Mouse (Mus musculus): ENCODE results near the gene Tenm3. TPM values are rescaled to one million over a fixed set of nuclear protein-coding genes. Genes with fewer than 3 reads are reported as not detected.

The Tenm3 gene
- total and polyA plus RNA-seq, 3 experiments, result 0.03 to 0.08 (median 0.07) TPM

GRCm38 (mm10) chr8:48865972-48866371 is 22.2 kb upstream of the Tenm3 start:
- Histone ChIP-seq H3K27ac (ENCODE audit: insufficient read depth, low read depth) (no peak overlapping the region), H3K36me3 (replicated peaks in 1 of 2; ENCODE audit: control insufficient read depth in 1 of 2, insufficient read depth in 1 of 2, low read length in 1 of 2) (no peaks in the 10 kb centered on the region), H3K4me3 (replicated peaks in 1 of 3; ENCODE audit: low read depth in 2 of 3, low read length in 2 of 3, poor library complexity in 1 of 3) (no peak overlapping the region), H3K4me1 (ENCODE audit: control insufficient read depth in 1 of 2, insufficient read depth in 2 of 2) (no peaks in the 10 kb centered on the region), H3K27me3 (replicated peaks) (no peaks in the 10 kb centered on the region), H3K9ac (ENCODE audit: insufficient read depth, low read depth) (no peak overlapping the region), H3K4me2 (ENCODE audit: insufficient read depth, low read depth, poor library complexity, severe bottlenecking) (no peak overlapping the region), H3K9me3 (replicated peaks; ENCODE audit: low read length) (peaks cover 44% of the 10 kb centered on the region), H3K79me2 (replicated peaks; ENCODE audit: control insufficient read depth, extremely low read depth, insufficient read depth, poor library complexity, severe bottlenecking) (no peaks in the 10 kb centered on the region)
- no peak for DNase-seq (ENCODE audit: extremely low read depth)
- in situ Hi-C loops (cut with MboI; ENCODE audit: low pct_ligation_motif_present, low pct_unique_long_range_greater_than_20kb, low sequenced_read_pairs), result no loop called here
- dilution Hi-C loops (cut with MboI; ENCODE audit: extremely low pct_ligation_motif_present, extremely low pct_unique_long_range_greater_than_20kb, low sequenced_read_pairs), result no loop called here
- no peak for TF ChIP-seq USF1 (IDR thresholded peaks at IDR 0.05; ENCODE audit: low read depth, low read length)

GRCm38 (mm10) chr8:48865485-48865884 is 21.7 kb upstream of the Tenm3 start:
- peaks cover 44% of the 10 kb centered on the region for H3K9me3 ChIP-seq (replicated peaks; ENCODE audit: low read length)

GRCm38 (mm10) chr8:48850223-48851010 is 6.7 kb upstream of the Tenm3 start:
- H3K4me2 ChIP-seq (ENCODE audit: insufficient read depth, low read depth, poor library complexity, severe bottlenecking), result no peak overlapping the region
- no peaks in the 10 kb centered on the region for H3K79me2 ChIP-seq (replicated peaks; ENCODE audit: control insufficient read depth, extremely low read depth, insufficient read depth, poor library complexity, severe bottlenecking)
- H3K4me3 ChIP-seq (replicated peaks in 1 of 3; ENCODE audit: low read depth in 2 of 3, low read length in 2 of 3, poor library complexity in 1 of 3), result no peak overlapping the region
- no peak for DNase-seq (ENCODE audit: extremely low read depth)
- H3K9ac ChIP-seq (ENCODE audit: insufficient read depth, low read depth), result no peak overlapping the region
- no peaks in the 10 kb centered on the region for H3K36me3 ChIP-seq (replicated peaks in 1 of 2; ENCODE audit: control insufficient read depth in 1 of 2, insufficient read depth in 1 of 2, low read length in 1 of 2)
- no peaks in the 10 kb centered on the region for H3K4me1 ChIP-seq (ENCODE audit: control insufficient read depth in 1 of 2, insufficient read depth in 2 of 2)
- dilution Hi-C loops (cut with MboI; ENCODE audit: extremely low pct_ligation_motif_present, extremely low pct_unique_long_range_greater_than_20kb, low sequenced_read_pairs) (no loop called here), in situ Hi-C loops (cut with MboI; ENCODE audit: low pct_ligation_motif_present, low pct_unique_long_range_greater_than_20kb, low sequenced_read_pairs) (no loop called here)
- peaks cover 49% of the 10 kb centered on the region for H3K9me3 ChIP-seq (replicated peaks; ENCODE audit: low read length)
- H3K27ac ChIP-seq (ENCODE audit: insufficient read depth, low read depth), result no peak overlapping the region
- TF ChIP-seq PAX5 (IDR thresholded peaks at IDR 0.05; ENCODE audit: low read length) (no peak), SIN3A (IDR thresholded peaks at IDR 0.05; ENCODE audit: low read length) (no peak), CHD2 (IDR thresholded peaks at IDR 0.05; ENCODE audit: low read length) (no peak), ZNF384 (IDR thresholded peaks at IDR 0.05; ENCODE audit: low read depth, low read length) (no peak), TCF12 (IDR thresholded peaks at IDR 0.05; ENCODE audit: low read depth, low read length) (no peak)
- H3K27me3 ChIP-seq (replicated peaks), result no peaks in the 10 kb centered on the region

More at GRCm38 (mm10) chr8:48865485-48865884, 21.7 kb upstream of the Tenm3 start:
- H3K27ac ChIP-seq (ENCODE audit: insufficient read depth, low read depth), result no peak overlapping the region
- no peak overlapping the region for H3K4me3 ChIP-seq (replicated peaks in 1 of 3; ENCODE audit: low read depth in 2 of 3, low read length in 2 of 3, poor library complexity in 1 of 3)
- dilution Hi-C loops (cut with MboI; ENCODE audit: extremely low pct_ligation_motif_present, extremely low pct_unique_long_range_greater_than_20kb, low sequenced_read_pairs) (no loop called here), in situ Hi-C loops (cut with MboI; ENCODE audit: low pct_ligation_motif_present, low pct_unique_long_range_greater_than_20kb, low sequenced_read_pairs) (no loop called here)
- H3K27me3 ChIP-seq (replicated peaks), result no peaks in the 10 kb centered on the region
- H3K4me1 ChIP-seq (ENCODE audit: control insufficient read depth in 1 of 2, insufficient read depth in 2 of 2), result no peaks in the 10 kb centered on the region
- no peak overlapping the region for H3K9ac ChIP-seq (ENCODE audit: insufficient read depth, low read depth)
- H3K79me2 ChIP-seq (replicated peaks; ENCODE audit: control insufficient read depth, extremely low read depth, insufficient read depth, poor library complexity, severe bottlenecking), result no peaks in the 10 kb centered on the region
- no peak for TF ChIP-seq NELFE (IDR thresholded peaks at IDR 0.05; ENCODE audit: low read depth, low read length)
- TF ChIP-seq HCFC1 (IDR thresholded peaks at IDR 0.05; ENCODE audit: low read depth, low read length), result no peak
- no peak for TF ChIP-seq IRF4 (IDR thresholded peaks at IDR 0.05; ENCODE audit: low read depth, low read length)
- no peak for TF ChIP-seq JUN (IDR thresholded peaks at IDR 0.05; ENCODE audit: insufficient read depth, low read depth, low read length)
- TF ChIP-seq SMC3 (IDR thresholded peaks at IDR 0.05; ENCODE audit: low read depth, low read length), result no peak
- TF ChIP-seq GABPA (IDR thresholded peaks at IDR 0.05; ENCODE audit: insufficient replicate concordance, low read depth, low read length), result no peak
- TF ChIP-seq PAX5 (IDR thresholded peaks at IDR 0.05; ENCODE audit: low read length), result no peak
- TF ChIP-seq KAT2A (IDR thresholded peaks at IDR 0.05; ENCODE audit: insufficient replicate concordance, low read length), result no peak
- no peak for TF ChIP-seq TBP (conservative IDR thresholded peaks at IDR 0.05; ENCODE audit: low read depth, low read length)
- no peak for TF ChIP-seq CTCF (conservative IDR thresholded peaks at IDR 0.05 in 1 of 2, IDR thresholded peaks at IDR 0.05 in 1 of 2; ENCODE audit: low read depth in 2 of 2, low read length in 2 of 2)
- TF ChIP-seq MXI1 (IDR thresholded peaks at IDR 0.05; ENCODE audit: low read depth, low read length), result no peak
- TF ChIP-seq MYC (IDR thresholded peaks at IDR 0.05; ENCODE audit: low read depth, low read length), result no peak
- no peak for TF ChIP-seq USF1 (IDR thresholded peaks at IDR 0.05; ENCODE audit: low read depth, low read length)
- TF ChIP-seq RAD21 (IDR thresholded peaks at IDR 0.05; ENCODE audit: low read depth, low read length), result no peak
- TF ChIP-seq CHD2 (IDR thresholded peaks at IDR 0.05; ENCODE audit: low read length), result no peak
- no peak for TF ChIP-seq EP300 (IDR thresholded peaks at IDR 0.05; ENCODE audit: low read length)
- H3K36me3 ChIP-seq (replicated peaks in 1 of 2; ENCODE audit: control insufficient read depth in 1 of 2, insufficient read depth in 1 of 2, low read length in 1 of 2), result no peaks in the 10 kb centered on the region
- DNase-seq (ENCODE audit: extremely low read depth), result no peak
- no peak overlapping the region for H3K4me2 ChIP-seq (ENCODE audit: insufficient read depth, low read depth, poor library complexity, severe bottlenecking)

Measured in CH12.LX (cell line).